Mouse (Mus musculus) MEL (cell line): ENCODE data around the gene Rragd. TPM values are rescaled to one million over a fixed set of nuclear protein-coding genes. Genes with fewer than 3 reads are reported as not detected.
"Not testable (repeated sequence)": the region's sequence is repeated elsewhere in the genome, so short reads cannot be mapped to it uniquely, and the experiment has no call there.

Source experiments
- DNase-seq: peaks from one replicate; pipeline ENCODE4 v3.0.0; 2011; ENCODE audit warnings: low read depth, low spot score
- H3K27ac ChIP-seq: 2 replicates; pipeline ENCODE4 v1.5.1; 2012; ENCODE audit warnings: low read depth, mild to moderate bottlenecking, control low read depth, low read length, moderate library complexity; ENCODE audit not compliant: control insufficient read depth
- H3K27me3 ChIP-seq, 2 experiments: fragments of 150-350 bp in 1 of 2; sonication (generic) in 1 of 2; 2 replicates each; pipeline ENCODE4 v1.6.1; 2012; ENCODE audit warnings: low read length in 2 of 2, mild to moderate bottlenecking in 2 of 2, improper control_type of control experiment in 1 of 2, moderate library complexity in 1 of 2; ENCODE audit not compliant: insufficient read depth in 2 of 2, control insufficient read depth in 1 of 2
- H3K36me3 ChIP-seq, 2 experiments: 2 replicates each; pipeline ENCODE4 v1.6.1; 2012 to 2014; ENCODE audit warnings: low read length in 2 of 2, improper control_type of control experiment in 1 of 2, inconsistent platforms in 1 of 2, mild to moderate bottlenecking in 1 of 2; ENCODE audit not compliant: insufficient read depth in 2 of 2, control insufficient read depth in 1 of 2
- H3K4me1 ChIP-seq, 2 experiments: fragments of 150-350 bp in 1 of 2; sonication (generic) in 1 of 2; 2 replicates each; pipeline ENCODE4 v1.6.1; 2012; ENCODE audit warnings: low read length in 2 of 2, improper control_type of control experiment in 1 of 2, mild to moderate bottlenecking in 1 of 2; ENCODE audit not compliant: insufficient read depth in 2 of 2, control insufficient read depth in 1 of 2
- H3K4me3 ChIP-seq, 2 experiments: fragments of 150-350 bp in 1 of 2; sonication (generic) in 1 of 2; 2 replicates each; pipeline ENCODE4 v1.5.1; 2012; ENCODE audit warnings: low read depth in 2 of 2, low read length in 2 of 2, mild to moderate bottlenecking in 2 of 2, moderate library complexity in 2 of 2, control low read depth in 1 of 2, improper control_type of control experiment in 1 of 2; ENCODE audit not compliant: control insufficient read depth in 1 of 2, insufficient read depth in 1 of 2
- H3K79me2 ChIP-seq: 2 replicates; pipeline ENCODE4 v1.6.1; 2012; ENCODE audit warnings: mild to moderate bottlenecking, low read length, moderate library complexity; ENCODE audit not compliant: control insufficient read depth, poor library complexity, insufficient read depth
- H3K9ac ChIP-seq: 2 replicates; pipeline ENCODE4 v1.6.1; 2012; ENCODE audit warnings: low read depth, mild to moderate bottlenecking, control low read depth, low read length, moderate library complexity; ENCODE audit not compliant: control insufficient read depth, poor library complexity, severe bottlenecking
- H3K9me3 ChIP-seq: fragments of 150-350 bp; sonication (generic); replicated peaks from 2 replicates; pipeline ENCODE4 v1.6.1; 2012; ENCODE audit warnings: mild to moderate bottlenecking, low read length, improper control_type of control experiment, moderate library complexity; ENCODE audit not compliant: insufficient read depth
- CHD1 ChIP-seq: IDR thresholded peaks from 2 replicates; pipeline ENCODE4 v1.6.1; 2012; ENCODE audit warnings: low read depth, mild to moderate bottlenecking, inconsistent platforms, low read length, improper control_type of control experiment
- CHD2 ChIP-seq: IDR thresholded peaks from 2 replicates; pipeline ENCODE4 v1.6.1; 2011; ENCODE audit warnings: low read length, improper control_type of control experiment
- CTCF ChIP-seq, 3 experiments: IDR thresholded peaks in 2 of 3; conservative IDR thresholded peaks in 1 of 3; 2 replicates each; pipeline ENCODE4 v1.5.1; 2011 to 2012; ENCODE audit warnings: low read length in 3 of 3, low read depth in 2 of 3, mild to moderate bottlenecking in 2 of 3, improper control_type of control experiment in 1 of 3, inconsistent platforms in 1 of 3, mixed read lengths in 1 of 3, moderate library complexity in 1 of 3; ENCODE audit not compliant: control insufficient read depth in 1 of 3, insufficient read depth in 1 of 3, poor library complexity in 1 of 3, severe bottlenecking in 1 of 3
- E2F4 ChIP-seq: IDR thresholded peaks from 2 replicates; pipeline ENCODE4 v1.6.1; 2011; ENCODE audit warnings: low read depth, low read length, improper control_type of control experiment, borderline replicate concordance
- ELF1 ChIP-seq: IDR thresholded peaks from 2 replicates; pipeline ENCODE4 v1.6.1; 2014; ENCODE audit warnings: low read depth, mild to moderate bottlenecking, inconsistent platforms, low read length, improper control_type of control experiment, moderate library complexity
- EP300 ChIP-seq, 2 experiments: IDR thresholded peaks; 2 replicates each; pipeline ENCODE4 v1.6.1; 2011; ENCODE audit warnings: improper control_type of control experiment in 2 of 2, low read length in 2 of 2, low read depth in 1 of 2, mild to moderate bottlenecking in 1 of 2
- ETS1 ChIP-seq: IDR thresholded peaks from 2 replicates; pipeline ENCODE4 v1.6.1; 2012; ENCODE audit warnings: low read depth, mild to moderate bottlenecking, inconsistent platforms, low read length, improper control_type of control experiment, moderate library complexity
- GATA1 ChIP-seq: IDR thresholded peaks from 2 replicates; pipeline ENCODE4 v1.6.1; 2011; ENCODE audit warnings: low read depth, low read length, improper control_type of control experiment
- HCFC1 ChIP-seq: IDR thresholded peaks from 2 replicates; pipeline ENCODE4 v1.6.1; 2012; ENCODE audit warnings: low read depth, mild to moderate bottlenecking, inconsistent platforms, low read length, improper control_type of control experiment, moderate library complexity
- MAFK ChIP-seq: IDR thresholded peaks from 2 replicates; pipeline ENCODE4 v1.6.1; 2011; ENCODE audit warnings: low read depth, mild to moderate bottlenecking, low read length, improper control_type of control experiment, borderline replicate concordance
- MXI1 ChIP-seq: IDR thresholded peaks from 2 replicates; pipeline ENCODE4 v1.6.1; 2011; ENCODE audit warnings: mild to moderate bottlenecking, low read depth, low read length, improper control_type of control experiment
- NELFE ChIP-seq: IDR thresholded peaks from 2 replicates; pipeline ENCODE4 v1.6.1; 2011; ENCODE audit warnings: low read depth, low read length, improper control_type of control experiment
- POLR2A ChIP-seq, 2 experiments: IDR thresholded peaks; 2 replicates each; pipeline ENCODE4 v1.6.1; 2011 to 2012; ENCODE audit warnings: low read length in 2 of 2, mild to moderate bottlenecking in 2 of 2, control low read depth in 1 of 2, improper control_type of control experiment in 1 of 2, low read depth in 1 of 2, moderate library complexity in 1 of 2; ENCODE audit not compliant: control insufficient read depth in 1 of 2, insufficient read depth in 1 of 2, poor library complexity in 1 of 2
- POLR2AphosphoS2 ChIP-seq: IDR thresholded peaks from 2 replicates; pipeline ENCODE4 v1.6.1; 2011; ENCODE audit warnings: low read length, improper control_type of control experiment
- RCOR1 ChIP-seq: IDR thresholded peaks from 2 replicates; pipeline ENCODE4 v1.6.1; 2012; ENCODE audit warnings: low read depth, mild to moderate bottlenecking, inconsistent platforms, low read length, improper control_type of control experiment
- TBP ChIP-seq: IDR thresholded peaks from 2 replicates; pipeline ENCODE4 v1.8.0; 2011; ENCODE audit warnings: low read depth, low read length, improper control_type of control experiment
- TCF12 ChIP-seq: IDR thresholded peaks from 2 replicates; pipeline ENCODE4 v1.6.1; 2014; ENCODE audit warnings: low read depth, mild to moderate bottlenecking, inconsistent platforms, low read length, improper control_type of control experiment, moderate library complexity
- USF2 ChIP-seq, 2 experiments: IDR thresholded peaks; 2 replicates each; pipeline ENCODE4 v1.6.1; 2011 to 2012; ENCODE audit warnings: improper control_type of control experiment in 2 of 2, low read length in 2 of 2, borderline replicate concordance in 1 of 2, inconsistent platforms in 1 of 2, low read depth in 1 of 2, mild to moderate bottlenecking in 1 of 2; ENCODE audit not compliant: insufficient read depth in 1 of 2
- ZC3H11A ChIP-seq: IDR thresholded peaks from 2 replicates; pipeline ENCODE4 v1.6.1; 2012; ENCODE audit warnings: low read depth, mild to moderate bottlenecking, inconsistent platforms, low read length, improper control_type of control experiment
- ZKSCAN1 ChIP-seq: IDR thresholded peaks from 2 replicates; pipeline ENCODE4 v1.6.1; 2012; ENCODE audit warnings: low read depth, mild to moderate bottlenecking, inconsistent platforms, low read length, improper control_type of control experiment, moderate library complexity
- polyA plus RNA-seq, 2 experiments: library from polyadenylated mRNA; stranded (reverse) in 1 of 2; unstranded in 1 of 2; fragments of >175 nt in 1 of 2; fragments of >200 nt in 1 of 2; gene quantifications; 2 replicates each; pipeline versions ENCODE4 v1.2.1 to v1.2.4; 2012; ENCODE audit warnings: low replicate concordance in 2 of 2, low read depth in 1 of 2; ENCODE audit not compliant: insufficient read length in 2 of 2, insufficient read depth in 1 of 2, missing spikeins in 1 of 2
- total RNA-seq: library from RNA; depleted of rRNA; stranded (reverse); fragments of 300-350 nt; gene quantifications from 2 replicates; pipeline ENCODE4 v1.2.3, GENCODE M21; 2012

Gene Rragd
- total and polyA plus RNA-seq, 3 experiments = not detected

DNA sequence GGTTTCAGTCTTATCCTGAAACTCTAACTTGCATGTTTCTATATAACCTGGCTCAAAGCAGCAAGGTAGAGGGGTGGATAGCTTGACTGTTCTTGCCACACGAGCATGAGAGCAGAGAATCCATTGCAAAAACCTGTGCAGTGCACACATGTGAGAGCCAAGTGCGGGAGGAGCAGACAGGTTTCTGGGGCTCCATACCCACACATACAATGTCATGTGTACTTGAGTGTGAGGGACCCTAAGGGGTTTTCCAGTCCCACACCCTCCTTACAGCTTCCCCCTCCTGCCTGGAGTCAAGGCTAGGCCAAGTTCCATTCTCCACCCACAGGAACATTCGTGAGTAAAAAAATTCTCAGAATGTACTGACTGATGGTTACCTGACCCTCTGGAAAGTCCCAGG is 21.4 kb upstream of the Rragd start:
- H3K27ac ChIP-seq = no peak overlapping the region
- TF ChIP-seq CHD1 = no peak
- TF ChIP-seq EP300 (IDR thresholded peaks at IDR 0.05; ENCODE audit: low read depth in 1 of 2, low read length in 2 of 2) = no peak
- no peak for TF ChIP-seq ETS1
- no peak for TF ChIP-seq HCFC1
- TF ChIP-seq CHD2 = no peak
- no peak for TF ChIP-seq GATA1
- no peak for TF ChIP-seq USF2 (IDR thresholded peaks at IDR 0.05; ENCODE audit: borderline replicate concordance in 1 of 2, insufficient read depth in 1 of 2, low read depth in 1 of 2, low read length in 2 of 2)
- no peak for TF ChIP-seq MXI1
- no peak for TF ChIP-seq ZKSCAN1
- TF ChIP-seq POLR2A (IDR thresholded peaks at IDR 0.05; ENCODE audit: control insufficient read depth in 1 of 2, insufficient read depth in 1 of 2, low read depth in 1 of 2, low read length in 2 of 2, poor library complexity in 1 of 2) = no peak
- no peak for TF ChIP-seq TCF12
- no peak for TF ChIP-seq ZC3H11A
- no peak for TF ChIP-seq RCOR1
- TF ChIP-seq CTCF (IDR thresholded peaks at IDR 0.05 in 2 of 3, conservative IDR thresholded peaks at IDR 0.05 in 1 of 3; ENCODE audit: control insufficient read depth in 1 of 3, insufficient read depth in 1 of 3, low read depth in 2 of 3, low read length in 3 of 3, poor library complexity in 1 of 3, severe bottlenecking in 1 of 3) = no peak
- no peak for TF ChIP-seq MAFK
- TF ChIP-seq POLR2AphosphoS2 = no peak
- TF ChIP-seq NELFE = no peak
- H3K36me3 ChIP-seq = no peaks in the 10 kb centered on the region
- no peaks in the 10 kb centered on the region; a peak in 1 of 4 replicates for H3K27me3 ChIP-seq
- no peak for DNase-seq
- H3K4me1 ChIP-seq = no peaks in the 10 kb centered on the region
- H3K9me3 ChIP-seq = no peaks in the 10 kb centered on the region
- no peak overlapping the region for H3K9ac ChIP-seq
- no peaks in the 10 kb centered on the region for H3K79me2 ChIP-seq
- H3K4me3 ChIP-seq = no peak overlapping the region

GRCm38 (mm10) chr4:32964619-32965018 is 18.2 kb upstream of the Rragd start:
- not testable (repeated sequence) for H3K79me2 ChIP-seq, H3K9me3 ChIP-seq, H3K27ac ChIP-seq, H3K4me3 ChIP-seq, DNase-seq, H3K27me3 ChIP-seq, H3K4me1 ChIP-seq, H3K9ac ChIP-seq, H3K36me3 ChIP-seq

GRCm38 (mm10) chr4:32977331-32977730 is 5.5 kb upstream of the Rragd start:
- TF ChIP-seq ELF1 = no peak
- TF ChIP-seq HCFC1 = no peak
- no peak for TF ChIP-seq TBP
- TF ChIP-seq POLR2AphosphoS2 = no peak
- no peak for TF ChIP-seq ZKSCAN1
- TF ChIP-seq E2F4 = no peak
- no peak for TF ChIP-seq MXI1
- Histone ChIP-seq H3K27me3 (no peaks in the 10 kb centered on the region), H3K36me3 (peaks cover 0 to 2% of the 10 kb centered on the region in 2 experiments; a peak in 1 of 4 replicates), H3K4me3 (no peak overlapping the region), H3K79me2 (no peaks in the 10 kb centered on the region), H3K9ac (no peak overlapping the region), H3K27ac (no peak overlapping the region), H3K4me1 (peaks cover 0 to 4% of the 10 kb centered on the region in 2 experiments; a peak in 1 of 4 replicates), H3K9me3 (no peaks in the 10 kb centered on the region)
- DNase-seq = peak; percentile 9
